Mouse (Mus musculus) cerebellum, postnatal 25 days (tissue): ENCODE measurements at regions not wholly inside any gene's neighbourhood (a gene's known extent, or its start where the extent isn't known, plus 50 kb on each side); places are given as distances from the start of the nearest gene placed in this dataset.

ENCODE experiments used
- DNase-seq, 2 experiments: peaks; one replicate each; pipeline ENCODE4 v3.0.0; 2021; ENCODE audit warnings: mixed read lengths in 2 of 2

DNA sequence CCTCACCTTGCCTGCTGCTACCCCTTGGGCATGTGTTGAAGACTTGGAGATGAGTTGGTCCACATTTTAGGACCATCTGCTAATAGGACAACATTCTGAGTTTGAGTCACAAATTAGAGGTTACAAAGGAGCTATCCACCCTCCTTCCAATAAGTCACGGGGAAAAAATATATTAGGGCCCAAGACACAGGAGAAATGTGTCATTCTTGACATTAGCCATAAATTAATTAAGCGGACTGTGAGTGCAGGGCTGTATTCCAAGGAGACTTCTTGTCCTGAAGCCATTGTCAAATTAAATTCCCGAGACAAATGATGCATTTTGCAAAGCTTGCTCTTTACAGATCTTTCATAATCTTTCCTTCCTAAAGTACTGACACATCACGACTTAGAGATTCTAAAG, 79.2 kb downstream of the 1700020N01Rik start:
- no peak for DNase-seq

DNA sequence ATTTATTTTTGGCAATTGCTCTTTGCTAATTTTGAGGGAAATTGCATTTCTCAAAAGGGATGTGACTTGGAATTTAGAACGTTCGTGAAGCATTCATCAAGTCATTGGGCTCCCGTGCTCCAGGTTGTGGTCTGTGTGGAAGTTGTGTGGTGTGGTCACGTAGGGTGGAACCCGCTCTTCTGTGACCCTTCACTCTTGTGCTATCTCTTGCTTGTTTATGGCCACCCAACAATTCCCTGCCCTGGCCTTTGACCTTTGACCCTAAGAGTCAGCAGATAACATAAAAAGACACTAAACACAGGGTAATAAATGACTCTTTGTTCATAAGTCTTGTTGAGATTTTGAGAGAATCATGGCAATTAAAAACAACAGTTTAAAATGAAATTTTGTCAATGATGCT, 79.7 kb downstream of the 1700020N01Rik start:
- DNase-seq = no peak

DNA sequence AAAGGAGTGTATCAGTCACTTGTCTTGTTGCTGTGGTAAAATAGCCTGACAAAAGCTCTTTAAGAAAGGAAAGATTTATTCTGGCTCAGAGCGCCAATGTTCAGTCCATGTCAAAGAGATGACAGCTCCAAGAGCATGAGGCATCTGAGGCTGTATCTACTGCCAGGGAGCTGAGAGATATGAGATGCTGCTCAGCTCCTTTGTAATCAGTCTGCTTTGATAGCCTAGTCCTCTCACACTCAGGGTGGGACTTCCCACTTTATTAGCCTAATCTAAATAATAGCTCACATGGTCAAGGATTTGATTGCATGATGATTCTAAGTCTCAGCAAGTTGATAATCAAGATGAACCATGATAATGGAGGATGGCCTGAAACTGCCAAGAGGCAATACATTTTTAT, 80.9 kb downstream of the 1700020N01Rik start:
- no peak for DNase-seq

DNA sequence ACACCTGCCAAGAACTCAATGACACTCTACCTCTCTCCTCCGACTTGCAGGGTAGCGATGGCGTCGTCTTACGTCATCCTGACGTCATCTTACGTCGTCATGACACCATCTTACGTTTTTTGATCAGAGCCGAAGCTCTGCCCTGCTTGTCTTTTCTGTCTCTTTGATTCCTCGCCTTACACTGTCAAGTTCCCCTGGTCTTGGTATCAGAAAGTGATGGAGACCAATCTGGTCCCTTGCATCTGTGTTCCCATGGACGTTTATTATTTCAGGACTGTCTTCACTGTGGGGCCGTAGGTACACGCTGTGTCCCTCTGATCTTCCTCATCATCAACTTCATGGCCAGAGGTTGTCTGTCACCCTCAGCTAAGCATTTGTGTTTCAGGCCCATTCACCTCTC, 82.8 kb downstream of the 1700020N01Rik start:
- DNase-seq = no peak

DNA sequence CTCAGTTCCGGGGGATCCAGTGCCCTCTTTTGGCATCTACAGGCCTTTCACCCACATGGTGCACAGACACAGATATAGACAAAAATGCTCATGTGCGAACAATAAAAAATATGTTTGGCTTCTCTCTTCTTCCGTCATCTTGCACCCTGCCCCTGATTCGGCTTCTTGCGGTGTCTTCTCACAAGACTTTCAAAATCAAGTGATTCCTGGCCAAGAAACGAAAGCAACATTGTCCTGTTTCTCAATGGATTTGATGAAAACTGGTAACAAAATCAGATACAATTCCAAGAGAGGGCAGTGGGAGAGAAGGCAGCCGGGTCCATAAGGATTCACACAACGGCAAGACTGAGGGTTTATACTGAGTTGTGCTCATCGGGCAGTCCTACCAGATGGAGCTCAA, 85.0 kb downstream of the 1700020N01Rik start:
- DNase-seq = no peak

DNA sequence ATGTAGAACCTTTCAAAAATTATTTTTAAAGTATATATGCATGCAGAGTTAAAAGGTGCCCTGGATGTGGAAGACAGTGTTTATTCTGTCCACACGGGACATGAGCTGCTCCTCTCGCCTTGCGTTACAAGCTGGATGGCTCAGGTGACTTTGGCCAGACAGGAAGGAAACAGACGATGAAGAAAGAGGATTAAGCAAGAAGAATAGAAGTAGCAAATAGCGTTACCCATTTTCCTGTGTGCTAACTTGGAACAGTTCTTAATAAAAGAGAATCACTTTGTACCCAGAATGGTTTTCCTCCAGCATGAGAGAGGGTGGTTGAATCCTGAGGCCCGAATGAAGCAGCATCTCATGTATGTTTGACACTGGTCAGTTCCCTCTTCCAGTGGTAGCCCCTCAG, 85.4 kb downstream of the 1700020N01Rik start:
- DNase-seq = no peak

DNA sequence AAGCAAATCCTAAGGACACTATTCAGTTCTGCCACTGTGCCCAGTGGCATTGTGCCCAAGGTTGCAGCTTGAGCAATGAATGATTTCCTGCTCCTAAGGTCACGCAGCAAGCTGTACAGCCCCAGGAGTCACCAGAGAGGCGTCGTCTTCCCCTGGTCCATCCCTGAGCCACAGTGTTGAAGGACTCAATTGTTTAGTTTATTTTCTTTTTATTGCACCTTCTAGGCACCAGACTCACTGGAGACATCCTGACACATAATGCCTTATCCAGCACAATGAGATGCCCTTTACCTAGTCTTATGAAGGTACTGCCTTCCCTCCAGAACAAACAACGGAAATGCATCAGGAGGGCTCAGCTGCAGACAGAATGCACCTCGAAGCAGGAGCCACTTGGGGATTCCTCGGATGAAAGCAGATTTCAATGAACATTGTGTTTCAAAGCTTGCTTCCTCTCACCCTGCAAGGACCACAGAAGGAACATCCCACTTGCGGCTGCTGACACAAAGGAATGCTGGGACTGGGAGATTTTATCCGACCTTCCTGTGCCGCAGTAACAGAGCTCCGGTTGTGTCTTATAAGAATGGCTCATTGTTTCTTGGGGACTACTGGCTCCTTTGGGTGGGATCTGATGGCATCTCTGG, 86.0 kb downstream of the 1700020N01Rik start:
- DNase-seq = no peak

DNA sequence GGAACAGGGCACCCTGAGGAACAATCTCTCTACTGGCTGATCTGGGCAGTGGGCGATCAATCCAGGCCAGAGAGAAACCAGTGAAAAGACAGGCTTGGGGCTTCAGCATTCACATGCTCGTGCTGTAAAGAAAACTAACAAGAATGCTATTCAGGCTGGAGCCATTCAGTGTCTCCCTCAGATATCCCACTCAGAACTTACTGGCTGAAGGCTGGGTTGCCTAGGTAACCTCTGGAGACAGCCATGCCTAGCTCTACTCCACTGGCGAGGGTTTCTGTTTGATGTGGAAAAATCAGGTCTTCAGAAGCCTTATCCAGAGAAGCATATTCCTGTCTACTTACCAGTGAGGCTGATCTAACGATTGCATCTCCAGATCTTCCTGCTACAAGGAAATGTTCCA, 87.8 kb downstream of the 1700020N01Rik start:
- DNase-seq = no peak

DNA sequence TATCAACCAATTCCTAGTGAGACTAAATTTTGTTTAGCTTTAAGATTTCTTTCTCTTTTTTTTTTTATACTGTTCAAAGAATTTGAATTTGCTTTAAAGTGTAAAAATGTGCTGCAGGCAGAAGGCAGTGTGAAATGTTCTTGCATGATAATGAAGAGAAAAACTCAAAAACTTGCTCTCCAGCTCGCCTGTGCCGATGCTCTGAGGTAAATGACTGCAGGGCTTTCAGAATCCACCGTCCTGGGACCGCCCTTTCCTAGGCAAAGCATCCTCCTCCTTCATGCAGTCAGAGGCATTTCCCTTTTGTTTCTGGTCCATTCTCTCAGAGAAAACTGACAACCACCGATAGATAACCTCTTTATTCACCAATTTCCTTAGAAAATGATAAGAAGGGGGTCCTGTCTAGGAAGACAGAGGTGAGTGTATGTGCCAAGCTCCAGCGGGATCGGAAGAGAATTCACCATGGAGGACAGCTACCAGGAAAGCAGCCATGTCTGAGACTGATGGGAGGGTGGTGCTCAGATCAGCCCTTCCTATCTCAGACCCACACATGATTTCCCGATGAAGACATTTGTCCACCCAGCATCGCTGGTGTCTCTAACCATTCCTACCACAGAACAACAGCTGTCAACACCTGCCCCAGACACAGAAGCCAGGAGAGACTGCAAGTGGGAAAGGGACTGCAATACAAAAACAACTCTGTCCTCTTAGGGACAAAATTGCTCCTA, 91.5 kb downstream of the 1700020N01Rik start:
- DNase-seq = no peak

DNA sequence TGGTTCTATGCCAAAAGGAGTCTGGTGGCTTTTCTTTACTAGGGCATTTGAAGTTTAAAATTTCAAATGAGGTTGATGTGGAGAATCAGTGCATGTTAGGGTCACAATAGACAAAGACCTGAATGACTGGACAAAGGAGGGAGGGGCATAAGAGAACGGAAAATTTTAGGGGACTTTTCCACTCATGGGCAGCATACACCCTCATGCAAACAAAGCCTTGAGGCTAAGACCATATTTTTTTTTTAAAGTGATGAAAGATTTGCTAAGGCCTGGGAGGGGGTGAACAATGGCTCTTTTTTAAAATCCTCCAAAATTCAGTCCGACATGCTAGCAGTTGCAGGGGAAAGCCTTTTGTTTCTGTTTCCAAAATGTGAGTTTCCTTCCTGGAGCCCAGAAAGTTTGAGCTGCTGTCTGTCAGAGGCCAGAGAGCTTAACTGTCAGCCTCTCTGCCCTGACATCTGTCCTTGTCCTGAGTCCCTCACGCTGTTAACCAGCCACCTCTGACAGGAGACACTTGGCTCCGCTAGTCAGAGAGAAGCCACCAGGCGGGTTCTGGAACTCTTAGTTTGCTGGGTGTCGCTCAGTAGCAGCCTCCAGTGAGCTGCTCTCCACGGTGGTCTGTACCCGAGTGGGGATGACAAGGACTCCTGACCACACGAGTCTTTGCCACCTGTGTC, 92.3 kb downstream of the 1700020N01Rik start:
- DNase-seq = peak; percentile 47 to 60

DNA sequence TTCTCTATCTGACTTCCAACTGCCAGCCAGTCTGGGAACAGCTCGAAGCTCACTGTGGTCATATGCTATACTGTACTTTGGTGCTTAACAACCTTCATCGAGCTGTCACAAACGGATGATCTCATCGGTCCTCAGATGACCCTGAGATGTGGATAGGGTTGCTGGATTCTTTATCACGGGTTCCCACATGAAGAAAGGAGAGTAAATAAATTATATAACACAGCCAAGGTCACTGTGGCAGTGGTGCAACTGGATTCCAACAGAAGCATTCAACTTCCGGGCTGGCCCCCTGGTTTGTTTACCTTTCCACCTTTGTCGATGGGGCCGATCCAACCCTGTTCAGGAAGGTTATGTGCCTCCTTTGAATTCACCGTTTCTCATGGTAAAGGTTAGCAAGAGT, 93.1 kb downstream of the 1700020N01Rik start:
- no peak for DNase-seq

DNA sequence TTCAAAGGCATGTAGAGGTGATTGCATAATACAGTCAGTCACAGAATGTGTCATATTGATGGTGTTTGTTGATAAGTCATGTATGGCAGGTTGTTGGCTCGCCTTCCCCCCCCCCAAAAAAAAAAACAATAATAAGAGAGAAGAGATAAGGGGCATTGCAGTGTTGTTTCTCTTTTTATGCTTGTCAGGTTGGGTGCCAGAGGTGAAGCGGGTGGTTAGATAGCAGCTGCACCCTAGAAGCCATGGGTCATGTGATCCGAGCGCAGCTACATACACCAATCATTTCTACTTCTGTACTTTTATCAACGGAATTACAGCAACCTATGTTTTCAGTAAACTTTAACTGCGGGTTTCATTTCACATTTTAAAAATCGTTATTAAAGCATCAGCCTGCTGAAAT, 94.5 kb downstream of the 1700020N01Rik start:
- no peak for DNase-seq

DNA sequence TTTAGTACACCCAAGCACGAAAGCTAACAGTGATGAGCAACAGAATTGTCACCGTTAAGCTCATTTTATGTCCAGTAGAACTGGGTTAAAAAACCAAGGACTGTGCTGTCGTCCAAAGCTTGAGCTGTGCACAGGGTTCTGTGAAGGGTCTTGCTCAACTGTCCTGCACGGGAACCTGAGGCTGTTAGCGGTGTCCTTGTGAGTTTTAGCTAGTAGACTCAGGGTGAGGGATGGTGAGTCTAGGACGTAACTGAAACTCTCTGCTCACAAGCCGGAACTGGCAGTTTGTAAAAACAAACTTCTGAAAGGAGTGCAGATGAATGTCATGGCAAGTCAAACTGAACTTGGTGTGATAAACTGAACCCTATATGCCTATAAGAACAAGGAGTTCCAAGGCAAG, 95.6 kb downstream of the 1700020N01Rik start:
- no peak for DNase-seq

DNA sequence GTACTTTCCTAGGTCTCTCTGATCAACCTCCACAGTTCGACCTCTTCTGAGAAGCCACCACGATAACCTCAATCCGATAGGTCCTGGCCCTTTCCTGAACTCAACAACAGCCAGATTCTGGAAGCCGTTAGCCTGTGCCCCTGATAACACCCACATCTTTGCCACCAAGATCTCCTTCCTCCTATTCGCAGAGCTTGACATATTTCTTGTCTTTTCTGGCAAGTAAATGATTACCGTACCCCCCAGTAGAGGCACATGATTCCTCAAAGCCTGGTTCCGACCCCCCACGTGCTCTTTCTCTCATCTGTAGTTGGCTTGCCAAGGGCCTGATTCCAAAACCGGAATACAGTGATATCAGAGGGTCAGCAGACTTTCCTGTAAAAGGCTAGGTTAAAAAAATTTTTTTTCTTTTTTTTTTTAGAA, 96.9 kb downstream of the 1700020N01Rik start:
- DNase-seq = peak in 1 of 2 experiments; percentile 37

DNA sequence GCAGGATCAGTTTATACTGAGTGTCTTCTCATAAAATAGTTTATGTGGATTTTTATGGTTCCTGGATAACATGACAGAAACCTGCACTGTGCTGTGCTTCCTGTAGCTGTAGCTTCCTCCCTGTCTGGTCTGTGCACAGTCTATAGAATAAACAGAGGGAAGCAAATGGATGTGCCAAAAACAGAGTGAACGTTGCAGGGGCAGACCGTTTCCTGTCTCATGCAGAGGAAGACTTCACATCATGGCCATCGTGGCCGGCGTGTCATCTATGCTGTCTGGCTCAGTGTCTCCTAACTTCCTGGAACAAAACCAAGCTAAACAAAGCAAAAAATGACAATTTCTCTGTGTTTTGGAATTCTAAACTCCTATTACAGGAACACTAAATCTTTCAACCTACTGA, 102.2 kb downstream of the 1700020N01Rik start:
- no peak for DNase-seq

DNA sequence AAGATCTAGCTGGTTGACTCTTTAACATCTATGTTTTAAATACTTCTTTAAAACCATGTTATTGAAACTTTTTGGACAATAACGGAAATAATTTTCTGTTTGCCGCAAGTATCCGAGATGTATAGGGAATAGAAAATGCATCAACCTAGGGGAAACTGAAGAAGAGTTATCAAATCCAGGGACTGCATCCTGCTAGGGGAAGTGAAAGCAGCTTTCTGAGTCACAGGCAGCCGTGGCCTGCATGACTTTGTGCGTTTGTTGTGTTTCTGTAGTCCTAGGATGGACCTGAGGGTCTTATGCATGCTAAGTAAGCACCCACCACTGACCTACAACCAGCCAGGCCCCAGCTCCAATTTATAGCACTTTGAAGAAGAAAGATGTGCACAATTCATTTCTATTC, 103.7 kb downstream of the 1700020N01Rik start:
- DNase-seq = no peak

DNA sequence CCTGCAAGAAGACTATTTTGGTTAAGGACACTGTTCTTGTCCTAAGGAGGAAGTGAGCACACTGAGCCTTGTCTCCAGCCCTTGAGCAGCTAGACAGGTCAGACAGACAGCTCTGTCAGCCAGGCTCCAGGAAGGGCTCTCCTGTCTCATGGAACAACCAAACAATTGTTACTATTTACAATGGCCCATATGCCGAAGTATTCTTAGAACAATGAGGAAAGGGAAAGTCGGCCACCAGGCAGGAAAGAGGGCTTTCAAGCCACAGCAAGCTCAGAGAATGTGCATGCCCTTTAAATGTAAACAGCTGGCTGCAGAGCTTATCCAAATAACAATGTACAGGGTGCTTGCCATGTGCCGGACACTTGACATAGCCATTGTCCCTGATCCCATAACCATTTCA, 108.6 kb downstream of the 1700020N01Rik start:
- DNase-seq = no peak

DNA sequence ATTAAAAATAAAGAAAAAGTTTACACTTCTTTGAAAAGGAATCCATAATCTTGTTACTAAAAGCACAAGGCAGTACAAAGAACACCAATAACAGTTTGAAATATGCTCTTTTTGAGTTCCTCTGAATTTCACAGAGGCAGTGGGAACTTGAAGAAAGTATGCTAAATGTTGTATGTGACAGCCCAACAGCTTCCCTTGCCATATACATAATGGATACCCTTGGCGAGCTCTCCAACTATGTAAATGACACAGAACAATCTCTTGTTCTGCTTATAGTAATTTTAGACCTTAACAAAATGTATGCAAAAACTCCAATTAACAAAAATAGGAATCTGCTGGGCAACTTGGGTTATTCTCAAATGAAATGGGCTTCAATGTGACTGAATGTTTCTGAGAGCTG, 109.2 kb downstream of the 1700020N01Rik start:
- no peak for DNase-seq

DNA sequence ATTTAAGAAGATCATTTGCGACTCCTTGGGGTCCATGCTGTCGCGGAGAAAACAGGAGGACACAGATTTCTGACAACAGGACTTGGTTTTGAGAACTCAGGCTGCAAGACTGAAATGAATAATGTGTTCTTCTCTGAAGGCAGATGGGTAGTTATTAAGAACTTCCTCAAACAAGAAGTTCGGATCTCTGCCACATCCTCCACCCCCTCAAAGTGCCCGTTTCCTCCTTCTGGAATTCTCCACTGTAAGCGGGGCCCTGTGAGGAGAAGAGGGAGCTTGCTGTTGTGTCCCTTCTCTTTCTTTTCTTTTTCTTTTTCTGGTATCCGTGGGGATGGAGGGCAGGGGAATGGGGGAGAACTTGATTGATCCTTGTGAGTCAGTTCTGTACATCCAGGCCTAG, 118.9 kb downstream of the 1700020N01Rik start:
- DNase-seq = no peak

DNA sequence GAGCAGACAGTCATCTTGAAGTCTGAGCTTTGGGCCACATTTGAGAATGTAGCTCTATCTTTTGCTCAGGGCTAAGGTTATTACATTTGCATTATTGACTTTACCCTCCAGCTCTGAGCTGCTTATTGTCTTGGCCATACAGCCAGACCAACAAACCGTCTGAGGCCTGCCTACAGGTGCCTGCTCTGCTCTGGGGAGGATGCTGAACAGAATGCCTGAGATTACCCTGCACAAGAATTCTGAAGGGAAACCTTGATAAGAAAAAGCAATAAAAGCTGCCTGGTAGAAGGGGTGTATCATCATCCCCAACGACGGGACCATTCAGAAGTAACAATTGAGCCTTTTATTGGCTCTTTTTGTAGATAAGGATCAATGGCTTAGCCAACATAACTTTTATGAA, 119.9 kb downstream of the 1700020N01Rik start:
- DNase-seq = no peak

DNA sequence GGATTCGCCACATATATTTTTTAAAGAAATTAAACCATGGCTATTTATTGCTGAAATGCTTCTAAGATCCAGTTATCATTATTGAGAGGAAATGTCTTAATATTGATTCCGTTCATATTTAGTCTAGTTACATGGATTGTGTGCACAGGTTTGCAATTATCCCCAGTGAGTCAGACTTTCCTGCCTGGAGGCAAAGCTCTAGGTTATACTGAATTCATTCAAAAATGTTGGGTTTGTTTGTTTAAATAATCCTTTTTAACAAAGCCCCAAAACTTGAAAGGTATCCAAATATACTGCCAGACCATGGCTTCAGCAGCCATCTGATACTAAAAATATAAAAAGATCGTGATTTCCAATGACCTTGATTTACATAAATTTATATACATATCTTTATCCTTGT, 122.5 kb downstream of the 1700020N01Rik start:
- no peak for DNase-seq

DNA sequence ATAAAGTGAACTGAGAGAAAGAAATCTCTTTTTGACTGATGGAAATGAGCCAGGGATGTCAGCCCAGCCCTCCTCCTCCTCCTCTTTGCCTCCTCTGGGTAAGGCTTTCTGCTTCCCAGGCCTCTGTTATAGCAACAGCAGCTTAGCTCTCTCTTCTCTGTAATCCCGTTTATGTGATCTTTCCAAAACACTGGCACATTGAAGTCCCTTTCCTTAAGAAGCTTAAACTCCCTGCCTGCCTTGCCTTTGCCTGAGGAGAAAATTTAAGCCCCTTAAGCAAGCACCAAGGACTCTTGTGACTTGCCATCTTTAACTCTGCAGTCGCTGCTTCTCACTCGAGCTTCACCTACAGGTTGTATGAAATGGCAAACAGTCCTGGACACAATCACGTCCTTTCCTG, 125.2 kb downstream of the 1700020N01Rik start:
- no peak for DNase-seq

DNA sequence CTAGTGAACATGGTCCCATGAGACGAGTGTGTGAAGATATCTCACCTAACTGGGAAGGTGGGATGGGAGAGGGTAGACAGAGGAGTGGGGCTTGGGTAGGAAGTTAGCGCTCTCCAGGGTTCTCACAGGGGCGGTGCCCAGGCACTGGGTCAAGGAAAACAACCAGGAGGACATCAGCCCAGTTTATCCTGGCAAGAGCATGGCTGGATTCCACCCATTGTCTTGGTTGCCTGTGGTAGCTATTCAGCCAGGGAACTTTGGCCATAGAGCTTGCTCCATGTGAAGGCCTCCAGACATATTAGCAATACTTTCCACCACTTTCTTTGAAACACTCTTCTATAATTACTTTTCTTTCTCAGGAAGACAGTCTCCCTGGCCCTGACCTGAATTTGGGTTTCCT, 131.4 kb downstream of the 1700020N01Rik start:
- no peak for DNase-seq

DNA sequence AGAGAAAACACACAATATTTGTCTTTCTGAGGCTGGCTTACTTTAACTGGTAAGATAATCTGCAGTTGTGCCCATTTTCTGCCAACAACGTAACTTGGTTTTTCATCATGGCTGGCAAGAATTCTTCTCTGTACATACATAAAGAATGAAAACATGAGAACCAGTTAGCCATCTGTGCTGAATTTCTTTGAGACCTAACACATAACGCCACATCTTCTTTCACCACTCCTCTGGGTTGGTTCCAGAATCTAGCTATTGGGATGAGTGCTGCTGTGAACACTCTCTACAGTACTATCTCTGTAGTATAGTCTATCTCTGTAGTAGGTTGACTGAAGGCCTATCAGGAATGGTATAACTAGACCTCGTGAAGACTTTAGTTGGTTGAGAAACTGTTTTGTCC, 132.1 kb downstream of the 1700020N01Rik start:
- no peak for DNase-seq
